Mouse (Mus musculus) common myeloid progenitor, adult 5-6 weeks (primary cell): ENCODE results near the gene Siglec1. TPM values are rescaled to one million over a fixed set of nuclear protein-coding genes. Genes with fewer than 3 reads are reported as not detected.

ENCODE experiments used
- ATAC-seq: replicated peaks from 2 replicates; pipeline ENCODE4 v1.8.0; 2016; ENCODE audit warnings: low read depth, mild to moderate bottlenecking, moderate TSS enrichment, inconsistent platforms; ENCODE audit not compliant: poor library complexity, severe bottlenecking
- total RNA-seq: library from RNA; stranded (forward); fragments of 200-1000, 187-1606 nt; gene quantifications from 2 replicates; pipeline ENCODE4 v1.2.3, GENCODE M21; 2017

The Siglec1 gene
- total RNA-seq, 1 experiment from 2014 or later = under 0.01 TPM

DNA sequence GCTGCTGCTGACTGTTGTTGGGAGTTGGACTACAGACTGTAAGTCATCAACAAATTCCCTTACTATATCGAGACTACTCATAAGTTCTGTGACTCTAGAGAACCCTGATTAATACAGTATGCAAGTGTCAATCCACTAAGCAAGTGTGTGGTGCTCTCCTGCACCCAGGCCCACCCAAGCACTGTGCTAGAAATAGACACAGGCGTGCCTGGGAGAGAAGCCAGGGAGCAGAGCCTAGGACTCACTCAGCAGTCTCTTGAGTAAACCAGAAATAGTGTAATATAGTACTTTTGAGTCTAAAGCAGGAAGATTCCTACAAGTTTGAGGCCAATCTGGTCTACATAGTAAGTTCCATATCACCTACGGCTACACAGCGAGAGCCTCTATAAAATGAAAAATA, 17.5 kb upstream of the Siglec1 start:
- ATAC-seq = no peak

DNA sequence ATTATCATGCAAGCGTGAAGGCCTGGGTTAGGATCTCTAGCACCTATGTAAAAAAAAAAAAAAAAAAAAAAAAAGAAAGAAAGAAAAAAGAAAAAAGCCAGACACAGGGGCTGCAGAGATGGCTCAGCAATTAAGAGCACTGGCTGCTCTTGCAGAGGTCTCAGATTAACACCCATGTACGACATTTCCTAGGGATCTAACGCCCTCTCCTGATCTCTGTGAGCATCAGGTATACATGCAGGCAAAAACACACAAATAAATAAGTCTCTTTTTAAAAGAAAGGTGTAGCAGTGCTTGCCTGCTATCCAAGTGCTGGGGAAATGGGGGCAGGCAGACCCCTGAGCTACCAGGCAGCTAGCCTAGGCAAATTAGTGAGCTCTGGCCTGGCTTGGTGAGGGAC, 15.0 kb upstream of the Siglec1 start:
- ATAC-seq = no peak

DNA sequence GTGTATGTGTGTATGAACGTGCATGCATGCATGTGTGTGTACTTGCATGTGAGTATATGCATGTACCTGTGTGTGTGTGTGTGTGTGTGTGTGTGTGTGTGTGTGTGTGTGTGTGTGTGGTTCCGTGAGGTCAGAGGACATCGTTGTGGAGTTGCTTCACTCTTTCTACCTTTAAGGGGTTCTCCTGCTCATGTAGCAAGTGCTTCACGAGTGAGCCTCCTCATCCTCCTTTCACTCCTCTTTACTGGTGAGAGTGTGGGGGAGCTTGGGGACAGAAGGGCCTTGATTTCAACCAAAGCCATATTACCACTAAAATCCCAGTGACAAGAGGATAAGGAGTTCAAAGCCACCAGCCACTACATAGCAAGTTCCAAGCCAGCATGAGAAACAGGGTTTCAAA, 10.5 kb upstream of the Siglec1 start:
- no peak for ATAC-seq

DNA sequence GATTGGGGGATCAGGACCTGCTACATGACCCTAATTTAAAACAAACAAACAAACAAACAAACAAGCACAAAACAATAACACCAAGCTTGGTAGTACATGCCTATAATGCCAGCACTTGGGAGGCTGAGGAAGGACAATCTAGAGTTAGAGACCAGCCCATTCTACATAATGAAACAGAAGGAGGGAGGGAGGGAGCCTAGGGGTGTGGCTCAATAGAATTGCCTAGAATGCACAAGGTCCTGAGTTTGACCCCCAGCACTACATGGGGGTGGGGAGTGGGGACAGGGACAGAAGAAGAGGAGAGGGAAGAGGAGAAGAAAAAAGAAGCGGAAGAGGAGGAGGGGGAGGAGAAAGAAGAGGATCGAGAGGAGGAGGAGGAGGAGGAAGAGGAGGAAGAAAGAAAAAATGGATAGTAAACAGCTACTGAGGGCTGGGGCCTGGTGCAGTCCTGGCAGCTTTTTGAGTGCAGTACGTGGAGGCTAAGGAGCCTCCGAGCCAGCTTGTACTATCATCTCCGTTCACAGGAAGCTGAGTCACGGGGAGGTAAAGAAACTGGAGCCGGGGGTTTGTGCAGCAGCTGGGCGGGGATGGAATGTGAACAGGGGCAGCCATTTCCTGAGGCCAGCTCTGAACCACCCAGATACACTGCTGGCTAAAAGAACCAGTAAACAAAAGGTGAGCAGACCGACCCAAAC, 9.7 kb upstream of the Siglec1 start:
- ATAC-seq = peak; percentile 91

DNA sequence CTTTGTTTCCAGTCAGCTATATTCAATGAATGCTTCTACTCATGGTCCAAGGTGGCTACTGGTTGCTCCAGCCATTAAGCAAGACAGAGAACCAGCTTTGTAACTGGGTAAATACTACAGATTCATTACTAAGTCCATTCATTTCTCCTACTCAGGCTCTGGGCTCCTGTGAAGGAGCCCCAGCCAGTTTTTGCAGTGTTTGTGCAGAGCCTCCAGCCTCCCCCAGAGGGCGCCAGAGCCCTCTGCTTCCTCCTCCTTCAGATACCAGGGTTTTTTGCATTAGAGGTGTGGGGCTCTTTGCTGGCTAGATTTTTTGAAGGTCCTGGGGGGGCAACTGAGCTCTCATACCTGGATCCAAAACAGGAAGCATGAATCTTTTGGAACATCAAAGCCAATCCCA, 8.3 kb upstream of the Siglec1 start:
- peak; percentile 83 for ATAC-seq

DNA sequence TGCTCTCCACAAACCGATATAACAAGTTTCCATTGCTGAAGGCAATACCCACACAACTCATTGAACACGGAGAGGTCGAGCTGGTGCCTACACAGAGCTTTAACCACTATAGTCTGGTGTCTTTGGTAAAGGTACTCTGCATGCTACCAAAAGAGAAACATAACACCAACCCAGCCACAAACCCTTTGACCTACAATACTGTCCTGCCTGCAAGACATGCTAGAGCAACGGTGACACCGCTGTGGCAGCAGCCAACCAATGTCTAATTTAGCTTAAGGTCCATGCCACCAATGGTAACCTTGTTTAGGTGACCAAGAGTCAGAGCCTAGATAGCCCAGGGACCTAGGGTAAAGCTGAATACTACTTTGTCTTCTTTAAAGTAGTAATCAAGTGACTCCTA, 7.0 kb upstream of the Siglec1 start:
- no peak for ATAC-seq

DNA sequence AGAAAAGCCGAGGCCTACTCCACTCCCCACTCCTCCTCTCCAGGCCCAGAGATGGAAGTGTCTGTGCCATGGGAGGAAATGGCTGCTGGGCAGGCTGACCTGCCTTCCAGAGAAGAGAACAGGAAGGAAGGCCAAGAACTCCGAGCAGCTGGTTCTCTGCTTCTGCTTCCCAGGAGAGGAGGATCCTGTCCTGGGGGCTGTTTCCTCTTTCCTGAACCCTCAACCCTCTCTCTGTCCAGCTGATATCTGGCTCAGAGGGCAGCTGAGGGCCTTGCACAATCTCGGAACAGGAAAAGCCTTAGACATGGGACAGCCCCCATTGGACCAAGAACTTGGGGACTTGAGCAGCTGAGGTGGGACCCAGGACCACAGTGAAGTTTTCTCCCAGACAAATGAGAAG, 4.3 kb upstream of the Siglec1 start:
- ATAC-seq = 0 out of 2 replicates have a peak, but pooled peaks have one; percentile 22

DNA sequence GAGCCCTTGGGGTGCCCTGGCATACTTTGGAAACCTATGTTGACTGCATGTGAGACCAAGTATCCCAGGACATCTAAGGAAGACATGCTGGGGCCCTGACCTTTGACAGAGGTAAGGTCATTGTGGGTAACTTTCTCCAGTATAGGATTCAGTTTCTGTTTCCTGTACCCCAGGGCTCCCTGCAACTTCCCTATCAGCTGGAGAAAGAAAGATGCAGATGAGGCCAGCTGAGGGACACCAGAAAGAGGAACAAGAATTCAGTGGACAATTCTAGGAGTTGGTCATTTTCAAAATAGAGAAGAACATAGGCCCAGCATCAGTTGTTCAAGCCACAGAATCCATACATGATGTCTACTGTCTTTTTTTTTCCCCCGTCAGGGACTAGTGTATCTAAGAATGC, 3.1 kb upstream of the Siglec1 start:
- peak; percentile 59 for ATAC-seq

DNA sequence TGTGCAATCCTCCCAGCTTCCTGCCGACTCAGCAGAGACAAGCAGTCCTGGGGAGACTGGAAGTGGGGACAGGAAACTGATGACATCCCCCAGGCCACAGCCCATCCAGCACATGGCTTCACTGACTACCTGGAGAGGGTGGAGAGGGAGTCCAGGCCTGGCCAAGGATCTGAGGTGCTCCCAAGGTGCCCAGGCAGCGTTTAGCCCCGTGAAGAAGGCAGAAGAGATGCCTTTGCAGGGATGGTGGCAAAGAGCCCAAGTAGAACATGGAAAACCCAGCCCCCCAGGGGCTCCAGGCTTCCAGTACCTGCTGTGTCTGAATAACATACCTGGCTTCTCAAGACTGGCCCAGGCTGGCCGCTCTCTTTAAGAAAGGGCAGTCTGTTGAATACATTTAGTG, 2.0 kb upstream of the Siglec1 start:
- ATAC-seq = no peak

DNA sequence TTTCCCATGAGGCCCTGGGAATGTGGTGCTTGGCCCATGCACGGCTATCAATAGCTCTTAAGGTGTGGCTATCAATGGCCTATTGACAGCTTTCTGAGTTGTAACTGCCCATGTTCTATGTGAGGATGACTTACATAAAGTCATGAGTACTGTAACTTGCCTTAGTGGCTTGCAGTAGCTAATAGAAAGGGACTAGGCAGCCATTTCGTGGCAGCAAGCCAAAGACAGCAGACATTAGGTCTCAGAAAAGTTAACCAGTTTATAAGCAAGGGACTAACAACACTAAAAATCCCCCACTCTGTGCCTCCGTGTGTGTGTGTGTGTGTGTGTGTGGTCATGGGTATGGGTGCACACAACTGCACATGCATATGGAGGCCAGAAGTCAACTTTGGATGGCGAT, 2.4 kb downstream of the Siglec1 start:
- no peak for ATAC-seq

DNA sequence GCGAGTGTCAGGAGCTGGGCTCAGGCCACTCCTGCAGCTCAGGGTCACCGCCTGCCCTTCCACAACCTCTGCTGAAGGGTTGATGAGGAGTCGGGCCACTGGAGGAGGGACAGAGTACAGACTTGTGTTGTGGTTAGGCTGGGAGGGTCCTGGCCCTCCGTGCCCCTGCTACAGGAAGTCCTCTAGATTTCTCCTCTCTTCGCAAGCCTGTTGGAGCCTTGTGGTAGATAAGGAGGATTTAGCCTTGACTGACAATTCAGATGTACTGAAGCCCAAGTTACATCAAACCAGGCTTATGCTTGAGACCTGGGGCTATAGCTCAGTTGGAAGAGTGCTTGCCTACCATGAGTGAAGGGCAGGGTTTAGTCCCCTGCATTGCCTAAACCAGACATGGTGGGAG, 6.1 kb downstream of the Siglec1 start:
- peak; percentile 90 for ATAC-seq

DNA sequence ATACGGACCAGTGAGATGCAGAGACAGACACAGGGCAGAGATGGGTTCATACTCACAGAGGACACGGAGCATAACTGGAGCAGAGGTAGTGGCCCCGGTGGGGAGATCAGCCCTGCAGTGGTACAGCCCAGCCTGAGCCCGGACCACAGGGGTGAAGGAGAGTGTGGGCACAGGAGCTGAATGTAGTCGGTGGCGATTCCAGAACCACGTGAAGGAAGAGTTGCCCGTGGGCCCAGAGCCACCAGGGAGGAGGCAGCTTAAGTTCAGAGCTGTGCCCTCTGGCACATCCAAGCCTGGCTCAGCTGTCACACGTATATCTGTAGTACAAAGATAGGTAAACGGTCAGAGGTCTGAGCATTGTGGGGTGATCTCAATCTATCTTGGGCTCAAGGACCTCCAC, 14.0 kb downstream of the Siglec1 start:
- no peak for ATAC-seq

DNA sequence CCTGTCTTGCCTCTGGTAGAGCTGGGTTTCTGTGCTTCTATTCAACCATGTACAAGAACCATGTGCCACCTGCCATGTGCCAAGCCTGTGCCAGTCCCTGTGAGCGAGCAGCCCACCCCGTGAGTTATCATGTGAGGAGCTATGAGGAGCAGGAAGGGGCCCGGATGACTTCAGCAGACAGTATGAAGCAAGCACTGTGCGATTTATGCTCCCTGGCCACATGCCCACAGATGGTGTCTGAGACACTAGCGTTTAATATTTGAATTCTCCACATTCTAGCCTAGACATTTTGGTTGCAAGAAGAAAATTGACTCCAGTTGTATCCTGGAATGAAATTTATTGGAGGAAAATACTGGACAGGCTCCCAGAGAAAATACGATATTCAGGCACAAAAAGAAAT, 19.1 kb downstream of the Siglec1 start:
- no peak for ATAC-seq

DNA sequence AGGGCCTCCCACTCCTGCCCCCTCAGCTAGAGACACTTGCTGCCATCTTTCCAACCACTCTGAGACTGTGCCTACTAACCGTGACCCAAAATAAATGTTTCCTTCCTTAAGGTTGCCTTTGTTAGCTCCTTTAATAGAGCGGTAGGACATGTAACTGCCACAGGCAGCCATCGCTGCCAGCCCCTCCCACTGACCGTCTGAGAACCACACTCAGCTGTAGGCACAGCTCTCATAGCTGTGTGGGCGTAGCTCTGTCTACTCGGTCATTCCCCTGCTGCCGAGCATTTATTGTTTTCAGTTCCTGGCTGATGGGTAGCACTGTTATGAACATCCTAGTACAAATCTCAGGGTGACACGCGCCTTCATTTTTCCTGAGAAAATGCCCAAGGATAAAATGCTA, 20.2 kb downstream of the Siglec1 start:
- no peak for ATAC-seq

DNA sequence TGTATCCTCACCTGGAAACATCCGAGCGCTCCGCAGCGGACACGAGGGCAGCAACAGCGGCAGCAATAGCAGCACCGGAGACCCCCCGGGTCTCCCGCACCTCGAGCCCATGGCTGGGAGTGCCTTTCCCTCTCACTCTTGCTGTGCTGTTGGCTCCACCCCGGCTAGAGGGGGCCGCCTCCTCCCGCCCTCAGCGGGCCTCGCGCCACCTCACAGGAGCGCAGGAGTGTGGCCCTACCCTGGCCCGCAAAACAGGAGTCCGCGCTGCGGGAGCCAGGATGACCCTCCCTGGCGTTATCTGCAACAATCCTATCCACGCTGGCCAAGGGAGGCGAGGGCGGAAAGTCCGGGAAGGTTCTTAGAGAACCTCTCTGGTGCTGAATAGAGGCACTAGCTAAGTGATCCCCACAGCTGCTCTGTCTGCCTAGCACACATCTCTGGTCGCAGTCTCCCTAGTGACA, 23.1 kb downstream of the Siglec1 start, which contains the start of gene Adam33:
Gene Adam33 (minus strand): TSS at position 411 of the 461 bp plus-strand sequence.
- ATAC-seq = peak; percentile 57

DNA sequence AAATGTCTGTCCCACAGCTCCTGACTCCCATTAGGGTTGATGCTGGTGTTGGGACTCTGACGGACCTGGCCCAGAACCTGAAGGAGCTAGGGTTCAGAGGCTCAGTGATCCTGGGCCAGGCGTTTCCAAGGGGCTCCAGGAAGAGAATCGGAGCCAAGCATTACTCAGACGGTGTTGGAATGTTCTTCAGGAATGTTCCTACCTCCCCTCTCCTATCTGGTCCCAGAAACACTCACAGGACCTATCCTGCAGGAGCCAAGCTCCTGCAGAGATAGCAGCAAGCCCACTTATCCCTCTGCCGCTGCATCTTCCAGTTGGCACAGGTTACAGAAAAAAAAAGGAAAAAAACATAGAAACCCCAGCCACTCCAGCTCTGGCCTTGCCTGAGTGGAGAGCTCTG, 25.0 kb downstream of the Siglec1 start:
- ATAC-seq = no peak

DNA sequence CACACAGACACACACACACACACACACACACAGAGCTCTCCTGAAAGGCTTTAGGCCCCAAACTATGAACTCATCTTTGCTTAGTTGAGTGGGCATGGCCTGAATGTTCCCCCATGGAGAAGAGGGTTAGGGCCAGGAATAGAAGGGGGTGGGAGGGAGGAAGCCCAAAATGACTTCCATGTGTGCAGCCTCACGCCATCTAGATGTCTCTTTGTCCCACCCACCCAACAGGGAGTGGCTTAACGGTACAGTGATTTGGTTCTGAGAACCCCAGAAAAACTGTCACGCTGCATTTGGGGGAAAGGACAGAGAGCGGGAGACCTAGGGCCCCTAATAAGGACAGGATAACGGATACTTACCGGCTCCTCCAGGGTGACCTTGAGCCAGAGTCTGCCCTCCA, 25.8 kb downstream of the Siglec1 start:
- ATAC-seq = no peak

DNA sequence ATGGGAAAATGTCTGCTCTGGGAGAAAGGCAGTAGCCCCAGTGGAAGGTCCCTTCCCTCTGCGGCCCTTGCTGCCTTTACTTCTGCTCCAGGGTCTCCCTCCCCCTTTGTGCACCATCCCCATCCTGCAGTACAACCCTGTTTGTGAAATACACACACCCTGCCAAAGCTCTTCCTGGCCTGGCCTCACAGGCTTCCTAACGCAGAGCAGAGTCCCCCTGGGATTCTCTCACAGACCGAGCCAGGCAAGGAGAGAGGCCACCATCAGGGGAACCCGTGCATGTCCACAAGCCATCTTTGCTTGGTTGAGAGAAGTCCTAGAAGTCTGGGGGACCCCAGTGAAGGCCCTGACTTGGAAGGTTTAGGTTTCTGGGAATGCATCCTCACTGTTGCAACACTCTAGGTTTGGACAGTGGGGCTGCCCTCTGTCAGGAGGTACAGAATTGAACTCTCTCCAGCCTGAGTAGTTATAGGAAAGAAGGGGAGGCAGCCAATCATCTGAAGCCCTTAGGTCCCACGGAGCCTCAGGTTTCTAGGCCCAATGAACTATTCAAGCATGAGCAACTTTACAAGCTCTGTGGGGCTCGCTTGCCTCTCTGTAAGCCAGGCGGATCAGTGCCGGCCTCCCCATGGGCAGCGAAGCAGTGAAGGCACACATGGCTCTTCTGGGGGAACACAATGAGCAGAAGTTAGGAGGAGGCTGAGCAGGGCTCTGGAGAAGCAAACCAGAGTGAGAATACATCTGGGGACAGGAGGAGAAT, 26.6 kb downstream of the Siglec1 start:
- no peak for ATAC-seq

DNA sequence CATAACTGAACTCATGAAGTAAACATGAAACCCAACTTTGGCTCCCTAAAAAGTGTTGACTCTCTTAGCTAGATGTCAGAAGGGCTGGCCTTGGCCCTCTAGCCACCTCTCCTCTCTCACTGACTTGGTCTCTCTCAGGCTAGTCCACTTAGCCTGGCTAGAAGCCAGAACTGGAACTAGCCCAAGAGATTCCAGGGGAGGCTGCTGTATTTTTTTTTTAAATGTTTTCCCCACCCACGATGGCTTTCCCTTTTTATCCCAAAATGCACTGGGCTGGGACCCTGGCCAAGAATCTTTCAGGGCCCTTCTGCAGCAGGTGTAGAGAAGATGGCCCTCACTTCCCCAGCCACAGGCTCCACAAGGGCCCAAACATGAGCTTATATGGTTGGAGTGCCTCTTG, 27.2 kb downstream of the Siglec1 start:
- no peak for ATAC-seq

DNA sequence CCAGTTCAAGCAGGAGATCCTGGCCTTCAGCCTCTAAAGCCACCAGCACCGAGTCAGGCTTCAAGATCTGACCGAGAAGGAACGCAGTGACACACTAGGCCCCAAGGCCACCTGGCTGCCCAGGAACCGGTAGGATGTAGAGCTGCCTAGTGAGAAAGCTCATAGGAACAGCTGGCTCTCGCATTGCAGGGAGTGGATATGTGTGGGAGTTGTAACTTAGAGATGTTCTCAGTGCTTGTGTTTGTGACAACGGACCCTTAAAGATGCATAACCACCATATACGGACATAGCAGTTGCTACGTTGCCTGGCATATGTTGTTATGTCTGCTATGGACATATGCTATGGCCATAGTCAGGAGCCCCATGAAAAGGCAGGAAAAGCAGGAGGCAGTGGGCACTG, 27.9 kb downstream of the Siglec1 start:
- ATAC-seq = no peak

DNA sequence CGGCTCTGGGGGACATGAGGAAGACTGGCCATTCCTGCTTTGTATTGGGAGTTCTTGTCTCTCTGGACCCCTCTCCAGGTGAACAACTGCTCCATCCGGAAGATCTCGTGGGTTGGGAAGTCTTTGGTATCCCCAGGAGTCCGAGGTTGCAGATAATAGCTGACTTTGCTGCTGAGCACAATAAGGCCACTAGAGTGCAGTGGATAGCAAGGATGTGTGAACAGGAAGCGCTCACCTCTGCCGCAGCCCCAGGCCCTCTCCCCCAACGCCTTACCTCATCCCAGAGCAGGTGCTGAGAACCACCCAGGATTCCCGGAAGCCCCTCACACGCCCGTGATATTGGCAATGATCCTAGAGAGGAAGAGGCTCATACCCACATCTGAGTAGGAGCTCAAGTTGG, 30.4 kb downstream of the Siglec1 start:
- peak; percentile 50 for ATAC-seq

DNA sequence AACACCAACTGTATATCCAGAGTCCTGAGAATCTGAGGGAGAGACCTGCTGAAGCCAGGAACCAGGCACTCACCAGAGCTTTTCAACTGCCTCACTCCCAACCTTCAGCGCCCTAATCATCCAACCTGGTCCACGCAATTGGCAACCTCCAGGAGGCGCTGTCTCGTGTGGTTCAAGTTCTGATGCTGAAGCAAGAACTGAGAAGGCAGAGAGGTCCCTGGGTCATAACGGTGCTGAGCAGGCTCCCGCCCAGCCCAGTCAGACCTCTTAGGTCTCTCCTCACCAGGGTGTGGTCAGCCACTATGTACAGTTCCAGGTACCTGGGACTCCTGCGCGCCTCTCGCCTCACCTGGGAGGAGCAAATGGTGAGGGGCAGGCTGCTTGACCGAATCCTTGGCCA, 30.9 kb downstream of the Siglec1 start:
- ATAC-seq = peak; percentile 64
